Mouse (Mus musculus) heart, adult 11 months (tissue): ENCODE measurements around the gene Skp1a.
A peak's percentile ranks its signal among the peaks of the same experiment; 100 is the strongest.

ENCODE experiments used
- DNase-seq: peaks from one replicate; pipeline ENCODE4 v3.0.0; 2022

The Skp1a gene

DNA sequence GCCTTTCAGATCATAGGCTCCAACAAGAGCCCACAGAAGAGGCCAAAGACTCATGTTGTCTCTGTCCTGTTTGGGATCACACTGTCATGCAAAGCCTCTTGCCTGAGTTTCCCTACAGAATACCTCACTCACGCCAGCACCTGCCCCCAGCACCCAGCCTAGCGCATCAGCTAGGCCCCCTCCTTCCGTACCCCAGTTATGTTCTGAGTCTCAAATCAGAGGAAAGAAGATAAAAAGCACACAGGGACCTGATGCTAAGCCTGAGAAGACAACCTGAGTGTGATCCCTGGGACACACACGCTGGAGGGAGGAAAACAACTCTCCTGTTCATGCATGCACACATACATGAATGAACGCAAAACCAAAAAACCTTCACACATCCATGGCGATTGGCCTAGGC is 47.2 kb downstream of the Skp1a start:
- DNase-seq = no peak

GRCm38 (mm10) chr11:52279611-52280145 is 47.9 kb downstream of the Skp1a start:
- no peak for DNase-seq

DNA sequence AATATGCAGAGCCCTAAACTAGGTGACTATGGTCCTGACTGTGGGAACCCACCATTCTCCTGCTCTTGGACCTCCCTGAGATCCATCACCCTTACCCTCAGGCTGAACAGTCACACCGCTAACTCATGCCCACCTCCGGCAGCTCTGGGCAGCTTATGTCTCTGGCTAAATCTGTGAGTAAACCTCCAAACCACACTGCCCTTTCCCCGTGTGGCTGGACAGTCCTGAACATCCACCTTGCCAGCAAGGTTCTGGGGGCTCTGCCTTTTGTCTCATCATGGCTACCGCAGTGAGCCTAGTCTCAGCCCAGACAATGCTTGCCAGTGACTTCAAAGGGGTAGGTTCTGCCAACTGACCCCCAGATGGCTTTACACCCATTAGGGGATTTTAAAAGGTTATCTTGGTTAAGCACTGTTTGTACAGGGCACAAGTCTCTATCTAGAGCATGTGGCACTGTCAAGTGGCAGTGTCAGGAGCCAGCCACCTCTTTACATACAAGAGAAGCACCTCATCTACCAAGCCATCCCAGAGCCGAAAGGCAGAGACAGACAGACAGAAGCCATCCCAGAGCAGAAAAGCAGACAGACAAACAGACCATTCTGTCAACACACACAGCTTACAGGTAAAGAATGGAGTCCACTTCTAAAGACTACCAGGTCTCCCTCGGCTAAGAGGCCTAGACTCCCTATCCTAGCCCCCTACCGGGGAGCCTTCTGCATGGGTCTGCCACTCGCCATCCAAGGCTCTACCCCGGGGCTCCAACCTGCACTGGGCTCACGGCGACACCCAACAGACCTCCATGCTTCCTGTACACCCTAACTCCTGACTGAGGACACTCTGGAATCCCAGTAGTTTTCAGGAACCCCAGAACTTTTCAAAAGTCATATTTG is 49.0 kb downstream of the Skp1a start:
- no peak for DNase-seq

DNA sequence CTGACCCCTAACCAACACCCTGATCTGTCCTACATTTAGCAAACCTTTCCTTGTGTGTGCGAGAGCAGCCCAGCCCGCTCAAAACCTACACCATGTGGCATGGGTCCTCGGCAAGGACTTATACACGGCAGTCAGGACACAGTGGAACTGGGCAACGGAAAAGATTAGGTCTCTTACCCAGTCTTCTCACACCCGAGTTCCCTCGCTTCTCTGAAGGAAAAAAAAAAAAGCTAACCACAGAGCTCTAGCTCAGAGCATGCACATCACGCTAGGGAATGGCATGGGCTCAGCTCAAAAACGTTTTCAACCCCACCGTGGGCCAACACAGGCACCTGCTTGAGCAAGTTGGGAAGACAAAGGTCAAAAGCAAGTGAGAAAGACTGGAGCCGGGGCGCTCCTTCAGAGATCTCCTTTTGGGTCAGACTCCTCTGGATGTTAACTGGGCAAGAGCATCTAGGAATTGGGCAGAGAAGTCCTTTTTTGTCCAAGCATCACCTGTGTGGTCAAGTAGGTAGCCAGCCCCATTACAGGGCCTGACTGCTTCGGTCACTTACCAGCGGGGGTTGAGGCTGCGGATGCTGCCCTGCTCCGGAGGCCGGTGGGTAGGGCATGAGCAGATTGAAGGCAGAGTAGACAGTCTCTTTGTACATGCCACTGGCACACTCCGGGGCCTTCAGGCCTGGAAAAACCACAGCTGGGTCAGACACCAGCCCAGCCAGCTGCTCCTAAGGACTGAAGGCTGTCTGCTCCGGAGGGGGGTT is 50.0 kb downstream of the Skp1a start:
- DNase-seq = no peak

GRCm38 (mm10) chr11:52282420-52282773 is 50.6 kb downstream of the Skp1a start:
- DNase-seq = no peak

DNA sequence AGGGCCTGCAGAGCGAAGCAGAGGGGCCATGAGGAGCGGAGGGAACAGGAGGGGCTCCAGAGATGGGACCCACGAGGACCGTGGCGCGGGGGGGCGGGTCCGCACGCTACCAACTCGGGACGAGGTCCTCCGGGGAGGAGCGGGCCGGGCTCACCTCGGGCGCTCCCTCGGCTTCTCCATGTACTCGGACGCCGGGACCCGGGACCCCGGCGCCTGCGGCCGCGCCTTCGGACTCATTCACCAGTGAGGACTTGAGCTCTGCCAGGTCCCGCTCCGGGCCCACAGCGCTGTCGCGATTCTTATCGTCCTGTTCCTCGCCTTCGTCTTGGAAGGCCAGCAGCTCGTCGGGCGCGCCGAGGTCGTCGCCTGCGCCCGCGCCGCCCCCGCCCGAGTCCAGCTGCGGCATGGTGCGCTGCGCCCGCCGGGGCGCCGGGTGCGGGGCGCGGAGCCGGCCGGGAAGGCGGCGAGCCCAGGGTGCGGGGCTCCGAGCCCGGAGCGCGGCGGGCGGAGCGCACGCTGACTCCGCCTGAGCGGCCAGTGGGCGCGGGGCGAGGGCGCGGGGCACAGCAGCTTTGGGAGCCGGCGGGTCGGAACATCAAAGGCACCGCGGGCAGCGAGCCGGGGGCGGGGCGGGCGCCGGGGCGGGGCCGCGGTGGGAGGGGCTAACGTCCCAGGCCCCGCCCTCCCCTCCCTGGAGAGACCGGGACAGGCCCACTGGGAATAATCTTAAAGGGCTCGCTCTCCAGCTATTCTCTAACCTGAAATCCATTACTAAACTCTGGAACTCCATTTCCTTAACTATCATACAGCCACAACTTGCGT is 51.2 kb downstream of the Skp1a start, which contains the start of gene Tcf7:
Gene Tcf7 (minus strand): TSS at position 241 of the 822 bp plus-strand sequence.
- DNase-seq = peak; percentile 95

GRCm38 (mm10) chr11:52283596-52284571 is 52.1 kb downstream of the Skp1a start:
- DNase-seq = peak; percentile 97

DNA sequence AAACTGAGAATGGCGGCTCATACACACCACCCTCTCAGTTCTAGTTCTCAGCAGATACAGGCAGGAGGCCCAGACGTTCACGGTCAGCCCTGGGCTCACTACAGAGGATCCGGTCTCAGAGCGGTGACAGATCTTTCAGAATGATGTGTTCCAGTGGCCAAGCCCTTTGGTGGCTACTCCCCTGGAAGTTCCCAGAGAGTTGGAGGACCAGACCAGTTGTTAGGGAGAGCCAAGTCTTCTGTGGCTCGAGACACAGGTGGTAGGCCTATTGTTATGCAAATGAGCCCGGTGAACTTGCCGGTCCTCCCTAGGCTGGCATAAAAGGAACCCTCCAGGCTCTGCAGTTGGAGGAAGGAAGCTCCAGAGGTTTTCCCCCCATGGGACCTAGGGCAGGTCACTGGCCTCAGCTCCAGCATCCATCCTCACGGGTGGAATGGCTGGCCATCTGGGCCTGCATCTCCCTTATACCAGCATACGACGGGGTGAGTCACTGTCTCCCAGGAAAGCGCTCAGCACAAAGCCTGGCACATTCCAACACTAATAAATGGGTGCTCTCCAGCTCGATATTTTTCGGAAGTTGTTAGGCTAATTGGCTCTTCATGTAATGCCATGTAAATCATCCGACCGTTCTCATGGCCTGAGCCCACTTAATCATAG is 54.6 kb downstream of the Skp1a start:
- DNase-seq = no peak

DNA sequence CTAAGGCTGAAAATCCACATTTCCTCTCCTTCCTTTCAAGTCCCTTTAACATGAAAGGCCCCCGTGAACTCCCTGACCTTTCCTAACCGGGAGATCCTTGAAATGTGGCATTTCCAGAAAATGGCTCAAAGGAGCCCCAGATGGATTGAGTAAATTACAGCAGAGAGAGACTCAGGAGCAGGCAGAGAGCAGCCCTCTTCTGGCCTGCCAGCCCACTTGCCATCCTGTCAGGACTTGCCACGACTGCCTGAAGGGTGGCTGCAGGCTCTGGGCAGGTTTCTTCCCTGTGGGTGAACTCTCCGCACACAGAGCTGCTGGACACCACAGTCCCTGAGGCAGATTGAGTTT is 55.1 kb downstream of the Skp1a start:
- no peak for DNase-seq

DNA sequence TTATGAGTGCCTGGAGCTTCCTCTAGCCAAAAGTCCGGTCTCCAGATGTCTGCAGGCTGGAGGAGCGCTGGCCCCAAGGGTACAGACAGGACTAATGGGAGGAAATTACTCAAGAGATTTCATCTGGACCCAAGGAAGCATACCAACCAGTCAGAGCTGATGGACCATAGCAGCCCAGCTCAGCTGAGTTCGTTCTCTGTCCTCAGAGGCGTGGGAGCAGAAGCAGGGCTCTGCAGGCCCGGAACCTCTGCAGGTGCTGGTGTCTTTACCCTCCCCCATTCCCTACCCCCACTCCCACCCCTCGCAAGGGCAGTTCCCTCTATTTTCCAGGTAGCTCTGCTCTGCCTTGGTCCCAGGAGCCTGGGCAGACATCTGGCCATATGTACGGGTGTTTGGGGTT is 60.6 kb downstream of the Skp1a start:
- no peak for DNase-seq

GRCm38 (mm10) chr11:52292894-52293293 is 61.1 kb downstream of the Skp1a start:
- DNase-seq = no peak

DNA sequence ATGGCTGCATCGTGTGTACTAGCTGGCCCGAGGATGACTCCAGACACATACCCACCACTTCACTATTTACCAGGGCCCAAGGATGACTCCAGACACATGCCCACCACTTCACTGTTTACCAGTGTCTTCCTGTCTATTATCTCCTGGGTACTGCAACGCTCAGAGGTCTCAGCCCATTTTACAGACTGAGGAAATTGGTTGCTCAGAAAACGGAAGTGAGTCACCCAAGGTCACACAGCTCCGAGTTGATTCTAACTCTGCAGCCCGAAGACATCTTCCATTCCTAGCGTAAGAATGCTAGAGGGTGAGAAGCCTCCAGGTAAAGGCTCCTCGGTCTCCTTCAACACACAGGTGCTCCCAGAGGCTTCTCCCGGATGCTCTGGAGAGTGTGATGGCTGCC is 62.3 kb downstream of the Skp1a start:
- DNase-seq = no peak
